Mouse (Mus musculus) intestine, embryonic 15.5 days (tissue): ENCODE measurements around the gene Arhgap10. TPM values are rescaled to one million over a fixed set of nuclear protein-coding genes. Genes with fewer than 3 reads are reported as not detected.

Experiments used
- ATAC-seq: fragments of 200-750 bp; cut with Nextera tagmentation; 2 replicates; pipeline ENCODE4 v1.8.0; 2017; ENCODE audit warnings: moderate TSS enrichment, moderate library complexity
- H3K27ac ChIP-seq: fragments of 300-500 bp; sonication (generic); 2 replicates; pipeline ENCODE4 v1.5.1; 2015; ENCODE audit warnings: mild to moderate bottlenecking, inconsistent platforms
- H3K27me3 ChIP-seq: fragments of 300-500 bp; sonication (generic); replicated peaks from 2 replicates; pipeline ENCODE4 v1.6.1; 2015; ENCODE audit warnings: inconsistent platforms
- H3K36me3 ChIP-seq: fragments of 300-500 bp; sonication (generic); 2 replicates; pipeline ENCODE4 v1.6.1; 2015; ENCODE audit warnings: inconsistent platforms
- H3K4me1 ChIP-seq: fragments of 300-500 bp; sonication (generic); replicated peaks from 2 replicates; pipeline ENCODE4 v1.6.1; 2015; ENCODE audit warnings: inconsistent platforms
- H3K4me2 ChIP-seq: fragments of 300-500 bp; sonication (generic); replicated peaks from 2 replicates; pipeline ENCODE4 v1.6.1; 2015; ENCODE audit warnings: mild to moderate bottlenecking, inconsistent platforms
- H3K4me3 ChIP-seq: fragments of 300-500 bp; sonication (generic); replicated peaks from 2 replicates; pipeline ENCODE4 v1.5.1; 2015; ENCODE audit warnings: inconsistent platforms
- H3K9ac ChIP-seq: fragments of 300-500 bp; sonication (generic); 2 replicates; pipeline ENCODE4 v1.6.1; 2015; ENCODE audit warnings: inconsistent platforms
- H3K9me3 ChIP-seq: fragments of 300-500 bp; sonication (generic); 2 replicates; pipeline ENCODE4 v1.6.1; 2016; ENCODE audit warnings: inconsistent platforms
- WGBS: fragments of 180-500 bp; shearing (Covaris S2); methylation state at CpG from one replicate; pipeline ENCODE4 v1.1.7; 2015; 5-methylcytosine and 5-hydroxymethylcytosine counted together
- polyA plus RNA-seq: library from polyadenylated mRNA; unstranded; fragments of >200 nt; fragmentation: Nextera tagmentation; extraction: Ambion mirVana; gene quantifications from 2 replicates; pipeline ENCODE4 v1.2.1, GENCODE M21; 2015

Gene Arhgap10
- polyA plus RNA-seq, 1 experiment from 2014 or later, result 30.9 TPM

DNA sequence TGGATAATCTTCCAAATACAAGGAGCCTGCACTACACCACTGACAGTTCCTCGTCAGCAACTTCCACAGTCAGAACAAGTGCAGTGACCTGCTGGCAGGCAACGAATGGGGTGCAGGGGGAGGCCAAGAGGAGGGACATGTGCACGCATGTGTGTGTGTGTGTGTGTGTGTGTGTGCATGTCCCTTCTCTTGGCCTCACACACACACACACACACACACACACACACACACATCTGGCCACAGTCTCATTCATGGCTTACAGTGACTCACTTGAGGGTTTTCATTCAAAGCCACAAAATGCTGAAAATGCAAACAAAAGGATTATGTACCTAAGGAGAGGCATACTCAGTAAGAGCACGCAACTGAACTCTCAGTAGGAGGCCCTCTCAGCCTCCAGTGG is 84.5 kb downstream of the Arhgap10 start:
- H3K9ac ChIP-seq, result no peak overlapping the region
- H3K36me3 ChIP-seq, result no peaks in the 10 kb centered on the region
- peak; percentile 56 for ATAC-seq
- 20% methylated on average over 4 of the region's 4 CpGs for WGBS
- H3K27ac ChIP-seq, result peak overlapping the region; percentile 66
- H3K4me1 ChIP-seq, result peaks cover 54% of the 10 kb centered on the region
- H3K9me3 ChIP-seq, result no peaks in the 10 kb centered on the region
- H3K27me3 ChIP-seq, result no peaks in the 10 kb centered on the region
- no peak overlapping the region for H3K4me3 ChIP-seq
- H3K4me2 ChIP-seq, result no peak overlapping the region

GRCm38 (mm10) chr8:77432726-77433125 is 85.0 kb downstream of the Arhgap10 start:
- Histone ChIP-seq H3K4me1 (peaks cover 49% of the 10 kb centered on the region), H3K9ac (no peak overlapping the region), H3K27me3 (no peaks in the 10 kb centered on the region)

GRCm38 (mm10) chr8:77428420-77428819 is 89.3 kb downstream of the Arhgap10 start:
- WGBS, result 66% methylated on average over 4 of the region's 4 CpGs
- no peak overlapping the region for H3K4me3 ChIP-seq
- H3K27ac ChIP-seq, result no peak overlapping the region
- H3K4me1 ChIP-seq, result peaks cover 33% of the 10 kb centered on the region
- no peaks in the 10 kb centered on the region for H3K36me3 ChIP-seq
- ATAC-seq, result no peak
- H3K27me3 ChIP-seq, result no peaks in the 10 kb centered on the region
- no peaks in the 10 kb centered on the region for H3K9me3 ChIP-seq
- H3K9ac ChIP-seq, result no peak overlapping the region
- no peak overlapping the region for H3K4me2 ChIP-seq

More at GRCm38 (mm10) chr8:77432726-77433125, 85.0 kb downstream of the Arhgap10 start:
- Histone ChIP-seq H3K4me2 (no peak overlapping the region), H3K9me3 (no peaks in the 10 kb centered on the region), H3K36me3 (no peaks in the 10 kb centered on the region), H3K27ac (peak overlapping the region; percentile 66), H3K4me3 (no peak overlapping the region)
- ATAC-seq, result no peak
- 48% methylated on average over 10 of the region's 10 CpGs for WGBS

DNA sequence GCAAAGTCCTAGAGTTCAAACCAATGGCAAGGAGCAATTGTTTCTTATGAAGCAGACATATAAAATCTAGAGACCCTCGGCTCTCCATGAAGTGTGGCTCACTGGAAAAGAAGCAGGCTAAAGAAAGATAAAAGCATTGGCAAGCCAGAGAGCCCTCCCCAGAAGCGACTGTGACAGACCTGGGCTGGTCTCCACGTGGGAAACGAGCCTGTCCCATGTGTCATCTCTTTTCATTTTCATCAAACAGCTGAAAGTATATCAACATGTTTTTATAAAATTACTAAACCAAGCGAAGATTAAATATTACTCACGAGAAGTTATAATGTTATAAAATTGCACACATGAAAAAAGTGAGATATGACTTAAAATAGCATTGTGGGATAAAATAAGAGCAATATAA is 89.7 kb downstream of the Arhgap10 start:
- no peak overlapping the region for H3K4me2 ChIP-seq
- H3K9ac ChIP-seq, result no peak overlapping the region
- H3K27ac ChIP-seq, result no peak overlapping the region
- H3K27me3 ChIP-seq, result no peaks in the 10 kb centered on the region
- no peak for ATAC-seq
- no peak overlapping the region for H3K4me3 ChIP-seq
- whole genome bisulfite sequencing, result 72% methylated on average over 6 of the region's 6 CpGs
- peaks cover 32% of the 10 kb centered on the region for H3K4me1 ChIP-seq
- no peaks in the 10 kb centered on the region for H3K36me3 ChIP-seq
- no peaks in the 10 kb centered on the region for H3K9me3 ChIP-seq

- peak; percentile 68 for ATAC-seq
- Histone ChIP-seq H3K4me2 (no peak overlapping the region), H3K9me3 (no peaks in the 10 kb centered on the region), H3K27me3 (no peaks in the 10 kb centered on the region), H3K4me3 (no peak overlapping the region), H3K27ac (no peak overlapping the region), H3K36me3 (no peaks in the 10 kb centered on the region), H3K9ac (no peak overlapping the region), H3K4me1 (peaks cover 30% of the 10 kb centered on the region)
- WGBS, result 70% methylated on average over 9 of the region's 9 CpGs
These were observed 90.3 kb downstream of the Arhgap10 start for GRCm38 (mm10) chr8:77427438-77427837.

DNA sequence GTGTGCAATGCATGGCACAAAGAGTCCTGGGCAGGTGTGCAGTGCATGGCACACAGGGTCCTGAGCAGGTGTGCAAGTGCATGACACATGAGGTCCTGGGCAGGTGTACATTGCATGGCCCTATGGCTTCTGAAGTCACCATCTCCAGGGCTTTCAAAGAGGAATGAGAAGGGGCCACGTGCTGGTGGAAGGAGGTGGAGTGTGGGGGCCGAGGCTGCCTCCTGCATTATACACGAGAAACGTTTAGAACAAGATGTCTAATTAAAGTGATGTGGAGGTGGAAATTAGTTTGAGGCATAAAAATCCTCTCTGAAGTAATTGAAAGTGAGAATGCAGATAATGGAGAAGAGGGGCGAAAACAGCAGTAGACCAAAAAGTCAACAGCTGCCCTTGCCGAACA is 93.9 kb downstream of the Arhgap10 start:
- 81% methylated on average over 5 of the region's 6 CpGs for WGBS
- ATAC-seq, result no peak

DNA sequence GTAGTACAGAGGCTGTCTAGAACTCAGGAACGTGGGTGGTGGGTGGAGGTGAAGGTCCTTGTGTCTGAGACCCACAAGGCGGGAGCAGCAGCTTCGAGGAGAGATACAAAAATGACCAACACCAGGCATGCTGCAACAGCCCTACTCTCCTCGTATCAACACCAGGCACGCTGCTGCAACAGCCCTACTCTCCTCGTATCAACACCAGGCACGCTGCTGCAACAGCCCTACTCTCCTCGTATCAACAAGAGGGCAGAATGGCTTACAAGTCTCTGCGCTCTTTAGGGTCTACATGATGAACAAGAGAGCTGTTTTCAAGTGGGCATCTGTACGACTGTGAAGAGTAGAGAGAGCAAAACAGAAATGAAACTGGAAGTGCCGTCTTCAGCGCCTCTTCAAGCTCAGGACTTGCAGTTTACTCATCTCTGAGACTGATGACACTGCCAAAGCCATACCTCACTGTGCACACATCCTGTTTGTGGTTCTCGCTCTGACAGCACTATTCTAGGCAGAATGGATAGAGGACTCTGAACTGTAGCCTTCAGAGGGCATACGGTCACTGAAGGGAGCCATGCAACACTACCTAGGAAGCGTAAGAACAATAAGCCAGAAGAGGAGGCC is 95.0 kb downstream of the Arhgap10 start:
- H3K9me3 ChIP-seq, result no peaks in the 10 kb centered on the region
- H3K36me3 ChIP-seq, result no peaks in the 10 kb centered on the region
- H3K4me2 ChIP-seq, result 0 out of 2 replicates have a peak overlapping the region, but pooled peaks have one; percentile 11
- 0 out of 2 replicates have a peak, but pooled peaks cover 10% of the 10 kb centered on the region for H3K4me1 ChIP-seq
- no peak overlapping the region for H3K4me3 ChIP-seq
- 0 out of 2 replicates have a peak overlapping the region, but pooled peaks have one; percentile 44 for H3K27ac ChIP-seq
- 0 out of 2 replicates have a peak, but pooled peaks have one; percentile 10 for ATAC-seq
- no peaks in the 10 kb centered on the region for H3K27me3 ChIP-seq
- no peak overlapping the region; the same call in 1 of the 2 replicates for H3K9ac ChIP-seq
- 53% methylated on average over 15 of the region's 15 CpGs for WGBS

More for the DNA sequence above, 93.9 kb downstream of the Arhgap10 start:
- Histone ChIP-seq H3K9me3 (no peaks in the 10 kb centered on the region), H3K27ac (no peak overlapping the region), H3K4me3 (no peak overlapping the region), H3K9ac (no peak overlapping the region), H3K36me3 (no peaks in the 10 kb centered on the region), H3K4me2 (no peak overlapping the region), H3K4me1 (0 out of 2 replicates have a peak, but pooled peaks cover 10% of the 10 kb centered on the region), H3K27me3 (no peaks in the 10 kb centered on the region)

GRCm38 (mm10) chr8:77421596-77421995 is 96.2 kb downstream of the Arhgap10 start:
- 0 out of 2 replicates have a peak, but pooled peaks cover 7% of the 10 kb centered on the region for H3K4me1 ChIP-seq
- no peaks in the 10 kb centered on the region for H3K36me3 ChIP-seq
- H3K4me2 ChIP-seq, result no peak overlapping the region
- no peak overlapping the region for H3K27ac ChIP-seq
- WGBS, result 85% methylated on average over 13 of the region's 13 CpGs
- H3K4me3 ChIP-seq, result no peak overlapping the region
- ATAC-seq, result no peak
- H3K9me3 ChIP-seq, result no peaks in the 10 kb centered on the region
- no peaks in the 10 kb centered on the region for H3K27me3 ChIP-seq
- H3K9ac ChIP-seq, result no peak overlapping the region

- Histone ChIP-seq H3K27me3 (no peaks in the 10 kb centered on the region), H3K36me3 (no peaks in the 10 kb centered on the region), H3K27ac (no peak overlapping the region), H3K9me3 (no peaks in the 10 kb centered on the region), H3K4me3 (no peak overlapping the region), H3K4me1 (0 out of 2 replicates have a peak, but pooled peaks cover 7% of the 10 kb centered on the region), H3K9ac (no peak overlapping the region), H3K4me2 (no peak overlapping the region)
- ATAC-seq, result peak; percentile 48; the same call in 1 of the 2 replicates
- WGBS, result 54% methylated on average over 4 of the region's 4 CpGs
These were observed 98.0 kb downstream of the Arhgap10 start for GRCm38 (mm10) chr8:77419731-77420130.

DNA sequence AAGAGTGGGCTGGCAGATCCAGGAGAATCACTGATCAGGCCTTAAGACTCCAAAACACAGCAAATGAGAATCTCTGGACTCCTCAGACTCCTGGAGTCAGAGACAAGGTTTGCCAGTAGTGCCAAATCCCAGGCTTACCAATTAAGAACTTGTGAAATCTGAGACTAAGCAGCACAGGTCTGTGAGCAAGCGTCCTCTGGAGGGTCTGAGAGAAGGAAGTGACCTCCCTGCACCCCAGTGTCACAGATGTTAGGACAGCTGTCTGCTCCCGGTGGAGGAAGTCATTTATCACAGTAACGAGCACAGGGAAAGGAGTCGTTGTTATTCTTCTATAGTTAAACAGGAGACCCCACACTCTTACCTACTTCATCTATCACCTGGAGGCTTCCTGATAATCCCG is 101.0 kb downstream of the Arhgap10 start:
- H3K4me1 ChIP-seq, result 0 out of 2 replicates have a peak, but pooled peaks cover 3% of the 10 kb centered on the region
- no peak overlapping the region for H3K27ac ChIP-seq
- ATAC-seq, result no peak
- H3K4me3 ChIP-seq, result no peak overlapping the region
- H3K36me3 ChIP-seq, result 0 out of 2 replicates have a peak, but pooled peaks cover 7% of the 10 kb centered on the region
- no peak overlapping the region for H3K4me2 ChIP-seq
- no peaks in the 10 kb centered on the region for H3K9me3 ChIP-seq
- H3K27me3 ChIP-seq, result no peaks in the 10 kb centered on the region
- no peak overlapping the region for H3K9ac ChIP-seq
- WGBS, result 23% methylated on average over 5 of the region's 5 CpGs

GRCm38 (mm10) chr8:77416034-77416433 is 101.7 kb downstream of the Arhgap10 start:
- 66% methylated on average over 5 of the region's 5 CpGs for WGBS
- no peak overlapping the region for H3K4me2 ChIP-seq
- H3K9me3 ChIP-seq, result no peaks in the 10 kb centered on the region
- no peak overlapping the region for H3K9ac ChIP-seq
- H3K27ac ChIP-seq, result no peak overlapping the region
- 0 out of 2 replicates have a peak, but pooled peaks cover 3% of the 10 kb centered on the region for H3K4me1 ChIP-seq
- no peak overlapping the region for H3K4me3 ChIP-seq
- 0 out of 2 replicates have a peak, but pooled peaks cover 9% of the 10 kb centered on the region for H3K36me3 ChIP-seq
- no peak for ATAC-seq
- no peaks in the 10 kb centered on the region for H3K27me3 ChIP-seq

DNA sequence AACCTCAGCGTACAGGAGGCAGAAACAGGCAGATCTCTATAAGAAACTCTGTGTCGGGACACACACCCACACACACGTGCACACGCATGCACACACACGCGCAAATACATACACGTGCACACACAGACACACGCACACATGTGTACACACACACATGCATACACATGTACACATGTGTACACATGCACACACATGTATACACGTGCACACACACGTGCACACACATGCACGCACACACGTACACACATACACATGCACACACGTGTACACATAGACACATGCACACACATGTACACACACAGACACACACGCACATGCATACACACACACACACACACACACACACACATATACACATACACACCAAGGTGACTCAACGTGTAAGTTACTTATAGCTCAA is 106.5 kb downstream of the Arhgap10 start:
- Histone ChIP-seq H3K4me1 (no peaks in the 10 kb centered on the region), H3K4me2 (no peak overlapping the region), H3K9ac (no peak overlapping the region), H3K4me3 (no peak overlapping the region), H3K9me3 (no peaks in the 10 kb centered on the region), H3K27me3 (no peaks in the 10 kb centered on the region), H3K27ac (no peak overlapping the region), H3K36me3 (0 out of 2 replicates have a peak, but pooled peaks cover 13% of the 10 kb centered on the region)
- WGBS, result 96% methylated on average over 15 of the region's 15 CpGs
- ATAC-seq, result no peak

GRCm38 (mm10) chr8:77410394-77410793 is 107.4 kb downstream of the Arhgap10 start:
- no peak overlapping the region for H3K27ac ChIP-seq
- H3K4me2 ChIP-seq, result no peak overlapping the region
- H3K27me3 ChIP-seq, result no peaks in the 10 kb centered on the region
- no peaks in the 10 kb centered on the region for H3K4me1 ChIP-seq
- no peak for ATAC-seq
- no peak overlapping the region for H3K4me3 ChIP-seq
- 84% methylated on average over 9 of the region's 9 CpGs for WGBS
- 0 out of 2 replicates have a peak, but pooled peaks cover 13% of the 10 kb centered on the region for H3K36me3 ChIP-seq
- no peaks in the 10 kb centered on the region for H3K9me3 ChIP-seq
- H3K9ac ChIP-seq, result no peak overlapping the region
